ENCODE assay signal across 8 mouse cellular contexts in the genomic region with DNA sequence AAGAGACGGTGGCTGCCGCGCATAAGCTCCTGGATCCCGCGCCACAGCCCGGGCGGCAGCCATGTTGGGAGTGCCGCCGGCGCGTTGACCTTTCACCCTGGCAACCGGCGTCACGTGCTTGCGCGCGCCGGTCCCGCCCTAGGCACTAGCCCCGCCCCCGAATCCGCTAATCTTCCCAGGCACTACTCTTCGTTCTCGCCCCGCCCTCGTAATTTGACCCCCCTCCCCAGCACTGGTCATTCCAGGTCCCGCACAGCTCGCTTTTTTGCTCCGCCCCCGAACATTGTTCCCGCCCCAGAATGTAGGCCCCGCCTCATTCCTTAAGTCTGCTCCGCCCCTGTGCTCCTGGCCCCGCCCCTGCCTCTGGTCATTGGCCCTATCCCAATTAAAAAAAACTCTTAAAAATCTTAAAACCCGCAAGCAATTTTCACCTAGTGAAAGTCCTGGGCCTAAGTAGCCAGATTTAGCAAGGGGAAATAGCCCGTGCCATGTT. TPM values are rescaled to one million over a fixed set of nuclear protein-coding genes. Genes with fewer than 3 reads are reported as not detected.
DNase-seq lines count a peak whose midpoint lies in the region; ATAC-seq and TF ChIP-seq lines count a peak whose summit lies in the region.

A gene (minus strand): TSS at position 236 of the 493 bp plus-strand sequence.

- H3K9me3 ChIP-seq in embryonic facial prominence, embryonic 14.5 days (ENCODE audit: control insufficient read depth, low read length): no peaks in the 10 kb centered on the region
- no peaks in the 10 kb centered on the region for H3K9me3 ChIP-seq in limb, embryonic 13.5 days
- no peaks in the 10 kb centered on the region for H3K9me3 ChIP-seq in midbrain, embryonic 16.5 days (replicated peaks; ENCODE audit: control insufficient read depth, low read length, poor library complexity, severe bottlenecking)

- no peak for TF ChIP-seq EP300 in heart, adult 2 months (IDR thresholded peaks at IDR 0.05; ENCODE audit: insufficient read depth, low read depth, low read length)

- no peaks in the 10 kb centered on the region for H3K36me3 ChIP-seq in embryonic facial prominence, embryonic 14.5 days (ENCODE audit: control insufficient read depth, insufficient read depth, low read length)
- H3K36me3 ChIP-seq in heart, adult 2 months (ENCODE audit: control insufficient read depth, insufficient read depth, low read length): no peaks in the 10 kb centered on the region
- H3K36me3 ChIP-seq in limb, embryonic 13.5 days: no peaks in the 10 kb centered on the region; the same call in 1 of the 2 replicates
- no peaks in the 10 kb centered on the region for H3K36me3 ChIP-seq in midbrain, embryonic 16.5 days (ENCODE audit: control insufficient read depth, insufficient read depth, low read length)

- peak within 1 kb of the TSS; percentile 79 for H3K27ac ChIP-seq in embryonic facial prominence, embryonic 14.5 days (replicated peaks; ENCODE audit: low read depth, low read length)
- H3K27ac ChIP-seq in heart, adult 2 months: peak within 1 kb of the TSS; percentile 84
- H3K27ac ChIP-seq in limb, embryonic 13.5 days: peak within 1 kb of the TSS; percentile 79
- peak within 1 kb of the TSS; percentile 87 for H3K27ac ChIP-seq in midbrain, embryonic 16.5 days (ENCODE audit: low read length)

- no peak for TF ChIP-seq CTCF in heart, adult 2 months (IDR thresholded peaks at IDR 0.05)

- TF ChIP-seq POLR2A in heart, adult 2 months (IDR thresholded peaks at IDR 0.05; ENCODE audit: insufficient read depth, low read depth, low read length): peak; percentile 71

- peak within 1 kb of the TSS; percentile 84 for H3K4me2 ChIP-seq in embryonic facial prominence, embryonic 14.5 days (ENCODE audit: low read depth, low read length)
- H3K4me2 ChIP-seq in limb, embryonic 13.5 days (replicated peaks): peak within 1 kb of the TSS; percentile 90
- H3K4me2 ChIP-seq in midbrain, embryonic 16.5 days (ENCODE audit: low read length): peak within 1 kb of the TSS; percentile 95

- DNase-seq in 3T3-L1 (ENCODE audit: low read depth, low spot score): peak; percentile 95
- DNase-seq in adrenal gland, postnatal 4 days (ENCODE audit: low spot score in 2 of 2): peak; percentile 81 to 89
- DNase-seq in embryonic facial prominence, embryonic 14.5 days (ENCODE audit: low spot score): peak; percentile 96
- peak; percentile 91 to 92 for DNase-seq in heart, adult 2 months
- peak; percentile 95 to 97 for DNase-seq in kidney, adult 8-10 months
- DNase-seq in spleen, postnatal 10 days (ENCODE audit: low spot score in 2 of 2): peak; percentile 78 to 93

- ATAC-seq in embryonic facial prominence, embryonic 14.5 days (ENCODE audit: low read depth): peak; percentile 92
- peak; percentile 87 for ATAC-seq in limb, embryonic 13.5 days (ENCODE audit: low FRiP score, low read depth)
- peak; percentile 80 for ATAC-seq in midbrain, embryonic 16.5 days

- no peaks in the 10 kb centered on the region for H3K79me2 ChIP-seq in heart, adult 2 months (replicated peaks; ENCODE audit: control insufficient read depth, insufficient read depth, low read length)

- peak within 1 kb of the TSS; percentile 88 for H3K4me3 ChIP-seq in embryonic facial prominence, embryonic 14.5 days (ENCODE audit: low read depth, low read length)
- peak within 1 kb of the TSS; percentile 86 for H3K4me3 ChIP-seq in heart, adult 2 months
- peak within 1 kb of the TSS; percentile 86 for H3K4me3 ChIP-seq in limb, embryonic 13.5 days
- H3K4me3 ChIP-seq in midbrain, embryonic 16.5 days (ENCODE audit: low read depth, low read length): peak within 1 kb of the TSS; percentile 92

- intact Hi-C loops in heart, adult 2 months (cut with DNase I): loop anchor here (10.0 kb wide), 1 partner anchor 147 kb away; a partner anchor contains a TSS

- H3K4me1 ChIP-seq in embryonic facial prominence, embryonic 14.5 days (ENCODE audit: control insufficient read depth, insufficient read depth, low read length): peaks cover 8% of the 10 kb centered on the region; the same call in 1 of the 2 replicates
- peaks cover 6% of the 10 kb centered on the region for H3K4me1 ChIP-seq in heart, adult 2 months (ENCODE audit: control insufficient read depth, insufficient read depth, low read length)
- H3K4me1 ChIP-seq in limb, embryonic 13.5 days: peaks cover 30% of the 10 kb centered on the region
- peaks cover 9% of the 10 kb centered on the region for H3K4me1 ChIP-seq in midbrain, embryonic 16.5 days (ENCODE audit: control insufficient read depth, insufficient read depth, low read length)

- peak within 1 kb of the TSS; percentile 87 for H3K9ac ChIP-seq in embryonic facial prominence, embryonic 14.5 days (ENCODE audit: low read depth, low read length)
- H3K9ac ChIP-seq in heart, adult 2 months (ENCODE audit: low read depth, low read length): peak within 1 kb of the TSS; percentile 93
- peak within 1 kb of the TSS; percentile 84 for H3K9ac ChIP-seq in limb, embryonic 13.5 days
- H3K9ac ChIP-seq in midbrain, embryonic 16.5 days (ENCODE audit: low read depth, low read length): peak within 1 kb of the TSS; percentile 97

- H3K27me3 ChIP-seq in embryonic facial prominence, embryonic 14.5 days (replicated peaks; ENCODE audit: control insufficient read depth, insufficient read depth, low read length): no peaks in the 10 kb centered on the region
- no peaks in the 10 kb centered on the region for H3K27me3 ChIP-seq in heart, adult 2 months (ENCODE audit: control insufficient read depth, insufficient read depth, low read length)
- H3K27me3 ChIP-seq in limb, embryonic 13.5 days: no peaks in the 10 kb centered on the region
- no peaks in the 10 kb centered on the region for H3K27me3 ChIP-seq in midbrain, embryonic 16.5 days (ENCODE audit: control insufficient read depth, insufficient read depth, low read depth, low read length)

- WGBS in embryonic facial prominence, embryonic 14.5 days: 1% methylated on average over 33 of the region's 36 CpGs
- 2% methylated on average over 36 of the region's 36 CpGs for WGBS in heart, adult 2 months
- 1% methylated on average over 36 of the region's 36 CpGs for WGBS in limb, embryonic 13.5 days
- 1% methylated on average over 34 of the region's 36 CpGs for WGBS in midbrain, embryonic 16.5 days

RNA-seq across cellular contexts. Expression of the gene that starts here (rescaled TPM):
- 10 to 100 TPM; 23.8 to 24.0 TPM for total RNA-seq in adrenal gland, postnatal 4 days (2021)
- 17.2 and 18.4 TPM in 2 replicates for polyA plus RNA-seq in embryonic facial prominence, embryonic 14.5 days (2014; fragmentation: Nextera tagmentation; extraction: Ambion mirVana)
- total RNA-seq in heart, adult 2 months (2021): 10 to 100 TPM; 17.3 to 22.2 TPM
- polyA plus RNA-seq in heart, adult 2 months (2012; rRNA removed): 11.1 and 18.1 TPM in 2 replicates
- 14.9 and 16.0 TPM in 2 replicates for polyA plus RNA-seq in limb, embryonic 13.5 days (2015; fragmentation: Nextera tagmentation; extraction: Ambion mirVana)
- 17.2 and 18.4 TPM in 2 replicates for polyA plus RNA-seq in midbrain, embryonic 16.5 days (2015; fragmentation: Nextera tagmentation; extraction: Ambion mirVana)

Comparison
In these comparisons a context has a peak if more than half of its experiments do, and no peak if none do; other contexts are left out.
1. Peak in every context shown above with its lines: DNase-seq, ATAC-seq, H3K4me3 ChIP-seq and H3K27ac ChIP-seq.